Mouse (Mus musculus): ENCODE results near the gene Olfr976.

DNA sequence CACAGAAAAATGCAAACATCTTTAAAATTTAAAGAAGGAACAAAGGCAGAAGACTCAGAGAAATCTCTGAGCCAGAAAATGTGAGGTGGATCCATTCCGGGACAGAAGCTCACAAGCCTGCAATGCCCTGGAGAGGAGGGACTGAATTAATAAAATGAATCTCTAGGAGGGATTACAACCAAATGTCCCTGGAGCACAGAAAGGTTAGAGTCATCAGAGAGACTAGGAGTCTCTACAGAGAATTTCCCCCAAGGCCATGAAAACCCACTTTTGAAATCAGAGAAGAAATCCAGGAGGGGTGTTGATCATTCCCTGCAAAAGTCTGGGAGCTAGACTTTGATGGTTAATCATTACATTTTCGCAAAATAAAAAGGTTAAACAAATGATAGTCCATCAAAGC, 30.9 kb upstream of the Olfr976 start, which contains the start of gene Olfr978:
- TF ChIP-seq CTCF (IDR thresholded peaks at IDR 0.05; ENCODE audit: borderline replicate concordance, control insufficient read depth, extremely low read depth, insufficient read depth, low read length, poor library complexity) (no peak), POLR2A (IDR thresholded peaks at IDR 0.05; ENCODE audit: control insufficient read depth, extremely low read depth, insufficient read depth, low read length, poor library complexity) (no peak)
